Mouse (Mus musculus): ENCODE results near the gene Scgb1b18. TPM values are rescaled to one million over a fixed set of nuclear protein-coding genes. Genes with fewer than 3 reads are reported as not detected.
"Not testable (repeated sequence)": the region's sequence is repeated elsewhere in the genome, so short reads cannot be mapped to it uniquely, and the experiment has no call there.

The Scgb1b18 gene
- not detected for total RNA-seq (2021)
- long read RNA-seq, experiment 1: 0 reads
- long read RNA-seq, experiment 2: 0 reads

- DNase-seq: not testable (repeated sequence)
Observed at GRCm38 (mm10) chr7:33185268-33185667, at the start of gene Scgb1b18. Gene Scgb1b18 (plus strand): TSS chr7:33185568.

GRCm38 (mm10) chr7:33173764-33174163 lies 11.6 kb upstream of the Scgb1b18 start, which contains the start of gene Scgb2b18:
Gene Scgb2b18 (minus strand): TSS chr7:33173864.
- not testable (repeated sequence) for DNase-seq

Other genes with a start within 250 kb of the Scgb1b18 start
- not detected for gene Scgb2b17, start 129.0 kb upstream of the Scgb1b18 start, total RNA-seq (2021)
- gene Scgb1b17, start 122.1 kb upstream of the Scgb1b18 start, total RNA-seq (2021): not detected
- not detected for gene Scgb2b18, start 11.7 kb upstream of the Scgb1b18 start, total RNA-seq (2021)
- not detected for gene Scgb2b19, start 94.8 kb downstream of the Scgb1b18 start, total RNA-seq (2021)
- gene Scgb1b19, start 101.7 kb downstream of the Scgb1b18 start, total RNA-seq (2021): not detected
- gene Scgb2b20, start 180.8 kb downstream of the Scgb1b18 start, total RNA-seq (2021): not detected
- gene Scgb1b20, start 187.7 kb downstream of the Scgb1b18 start, total RNA-seq (2021): not detected

All from heart, adult 18-20 months (tissue).